Mouse (Mus musculus) Patski (cell line): ENCODE results near the gene Zbp1. TPM values are rescaled to one million over a fixed set of nuclear protein-coding genes. Genes with fewer than 3 reads are reported as not detected.

Source experiments
- ATAC-seq: fragments of 100-300 bp; one replicate; pipeline ENCODE4 v1.8.0; 2021
- CTCF ChIA-PET: fragments of 350-600 bp; sonication (Branson Sonifier 250); formaldehyde crosslinking; loops from one replicate; lab custom pipeline; 2022; ENCODE audit warnings: inconsistent platforms; lab: Charles Lee
- POLR2A ChIA-PET: fragments of 350-600 bp; sonication (Branson Sonifier 250); formaldehyde crosslinking; loops from one replicate; lab custom pipeline; 2022; ENCODE audit warnings: antibody characterized with exemption, inconsistent platforms; lab: Charles Lee
- DNase-seq: peaks from one replicate; pipeline ENCODE4 v3.0.0-alpha.2; 2011; ENCODE audit warnings: low read depth, low spot score
- H3K27me3 ChIP-seq: fragments of 371-371 bp; one replicate; pipeline ENCODE4 v1.5.1; 2021
- CTCF ChIP-seq: fragments of 100-300 bp; IDR thresholded peaks from one replicate; pipeline ENCODE4 v1.5.1; 2021
- in situ Hi-C: fragments of 300-500 bp; cut with MboI; formaldehyde crosslinking; loops from 3 replicates; pipeline ENCODE4 v1.11.1; 2018; ENCODE audit warnings: low pct_unique_long_range_greater_than_20kb, mixed read lengths
- polyA plus RNA-seq: library from polyadenylated mRNA; unstranded; gene quantifications from one replicate; pipeline ENCODE4 v1.2.3, GENCODE M21; 2021

Gene Zbp1
- polyA plus RNA-seq, 1 experiment from 2014 or later: 0.05 TPM

DNA sequence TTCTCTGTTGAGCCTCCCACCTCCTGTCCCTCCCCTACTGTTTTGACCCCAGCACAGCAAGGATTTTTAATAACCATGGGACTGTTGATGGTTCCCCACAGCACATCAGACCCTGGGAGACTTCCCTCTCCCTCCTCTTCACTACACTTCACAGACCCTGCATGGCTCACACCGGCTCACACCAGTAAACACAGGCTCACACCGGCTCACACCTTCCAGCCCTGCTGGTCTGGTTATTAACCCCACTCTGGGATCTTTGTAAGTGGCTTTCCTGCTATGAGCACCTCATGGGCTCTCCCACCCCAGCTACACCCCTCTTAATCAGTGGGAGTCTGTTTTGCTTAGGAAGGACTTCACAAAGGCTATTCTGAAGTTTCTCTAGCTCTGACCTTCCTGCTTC is 29.2 kb upstream of the Zbp1 start:
- POLR2A ChIA-PET: no interaction called here

DNA sequence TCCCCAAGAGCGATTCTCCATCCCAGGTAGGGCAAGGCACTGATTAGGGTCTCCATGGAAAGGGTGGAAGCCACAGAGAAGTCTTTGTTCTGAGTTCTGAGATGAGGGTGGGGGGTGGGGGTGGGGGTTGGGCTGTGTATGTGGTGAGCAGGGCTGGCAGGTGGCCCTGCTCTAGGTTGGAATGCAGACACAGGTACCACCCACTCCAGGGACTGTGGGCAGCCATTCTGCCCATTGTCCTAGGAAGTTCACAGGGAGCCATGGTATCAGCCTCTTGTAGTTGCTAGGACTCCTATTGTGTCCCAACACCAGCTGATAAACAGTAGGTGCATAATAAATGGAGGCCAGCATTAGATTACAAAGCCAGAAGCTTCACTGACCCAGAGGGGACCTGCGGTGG is 28.5 kb upstream of the Zbp1 start:
- ATAC-seq (no peak), DNase-seq (no peak)
- in situ Hi-C loops: no loop called here
- TF ChIP-seq CTCF: no peak
- ChIA-PET POLR2A (no interaction called here), CTCF (interaction anchor here (0.8 kb wide), 1 partner anchor 18 kb away, joined by 4 read pairs; no protein-coding TSS in a partner anchor)
- H3K27me3 ChIP-seq: no peaks in the 10 kb centered on the region

More for the DNA sequence above, 29.2 kb upstream of the Zbp1 start:
- ATAC-seq (no peak), DNase-seq (no peak)
- in situ Hi-C loops: no loop called here
- TF ChIP-seq CTCF: no peak
- H3K27me3 ChIP-seq: no peaks in the 10 kb centered on the region
- CTCF ChIA-PET: no interaction called here

DNA sequence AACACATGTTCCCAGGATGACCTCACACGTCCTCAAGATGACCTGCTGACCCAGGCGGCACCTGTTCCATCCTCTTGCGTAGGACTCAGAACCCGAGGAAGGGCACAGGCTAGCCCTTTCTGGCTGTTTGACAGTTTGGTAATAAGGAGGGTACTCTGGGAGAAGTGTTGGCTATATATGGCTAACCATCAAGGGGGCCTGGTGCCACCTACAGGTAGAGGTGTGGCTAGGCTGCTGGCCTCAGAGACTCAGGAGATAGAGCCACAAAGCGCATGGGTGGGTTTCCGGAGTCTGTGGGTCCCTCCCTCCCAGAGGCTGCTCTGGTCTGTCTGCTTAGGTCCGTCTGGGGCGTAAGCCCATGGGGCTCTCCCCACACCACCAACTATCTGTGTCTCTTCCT is 28.0 kb upstream of the Zbp1 start:
- H3K27me3 ChIP-seq: no peaks in the 10 kb centered on the region
- DNase-seq: no peak
- in situ Hi-C loops: no loop called here
- ATAC-seq: no peak
- CTCF ChIA-PET: interaction anchor here (0.8 kb wide), 1 partner anchor 17 kb away, joined by 4 read pairs; no protein-coding TSS in a partner anchor
- TF ChIP-seq CTCF: no peak
- POLR2A ChIA-PET: no interaction called here

DNA sequence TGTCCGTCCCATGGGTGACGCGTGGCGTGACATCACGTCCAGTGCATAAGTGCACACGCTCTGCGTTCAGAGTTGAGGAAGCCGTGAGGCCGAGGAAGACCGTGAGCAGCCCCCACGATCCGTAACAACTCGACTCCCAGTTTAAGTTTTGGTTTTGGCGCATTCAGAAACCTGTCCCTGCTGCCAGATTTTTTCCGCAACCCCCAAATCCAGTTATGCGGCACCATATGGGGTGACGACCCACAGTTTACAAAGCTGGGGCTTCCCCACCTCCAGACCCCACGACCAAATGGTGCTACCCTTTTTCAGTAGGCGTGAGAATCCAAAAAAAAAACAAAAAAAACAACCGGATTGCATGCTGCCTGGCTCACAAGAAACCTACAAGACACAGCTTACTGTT is 26.5 kb upstream of the Zbp1 start:
- in situ Hi-C loops: no loop called here
- ATAC-seq: no peak
- POLR2A ChIA-PET: interaction anchor here (0.7 kb wide), 1 partner anchor 160 kb away, joined by 3 read pairs; no protein-coding TSS in a partner anchor
- CTCF ChIA-PET: no interaction called here
- no peak for TF ChIP-seq CTCF
- H3K27me3 ChIP-seq: no peaks in the 10 kb centered on the region
- DNase-seq: no peak

DNA sequence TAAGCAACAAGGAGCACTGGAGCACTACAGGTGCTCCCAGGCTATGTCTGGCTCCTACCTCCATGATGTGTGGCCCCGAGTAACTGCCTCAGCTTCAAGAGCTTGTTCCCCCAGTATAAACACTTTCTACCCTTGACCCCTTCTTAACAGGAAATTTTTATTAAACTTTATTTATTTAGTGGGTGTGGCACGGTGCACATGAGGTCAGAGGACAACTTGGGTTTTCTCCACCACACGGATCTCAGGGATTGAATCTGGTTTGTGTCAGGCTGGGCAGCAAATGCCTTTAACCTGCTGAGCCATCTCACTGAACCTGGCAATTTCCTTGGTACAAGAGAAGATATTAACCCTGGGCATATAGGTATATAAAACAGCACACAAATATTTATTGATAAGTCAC is 25.4 kb upstream of the Zbp1 start:
- POLR2A ChIA-PET: no interaction called here
- CTCF ChIA-PET: no interaction called here
- no peak for TF ChIP-seq CTCF
- ATAC-seq: no peak
- in situ Hi-C loops: no loop called here
- no peak for DNase-seq
- H3K27me3 ChIP-seq: no peaks in the 10 kb centered on the region

DNA sequence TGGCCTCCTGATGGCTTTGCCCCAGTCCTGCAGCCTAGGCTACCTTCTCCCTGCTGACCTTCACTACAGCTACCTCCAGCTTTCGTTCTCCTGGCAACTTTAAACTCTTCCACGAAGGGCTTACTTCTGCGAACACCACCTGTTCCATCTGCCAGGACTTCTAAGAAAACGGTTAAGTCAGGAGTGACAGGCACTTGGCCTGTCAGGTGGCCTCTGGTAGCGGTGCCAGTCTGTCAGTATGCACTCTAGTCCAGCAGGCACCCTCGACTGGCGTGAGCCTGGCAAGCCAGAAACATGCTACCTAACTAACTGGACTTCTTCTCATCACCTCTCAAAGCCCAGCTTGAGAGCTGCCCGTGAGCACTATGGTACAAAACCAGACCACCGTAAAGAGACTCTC is 24.9 kb upstream of the Zbp1 start:
- no peak for DNase-seq
- ChIA-PET CTCF (no interaction called here), POLR2A (no interaction called here)
- no peak for ATAC-seq
- in situ Hi-C loops: no loop called here
- TF ChIP-seq CTCF: no peak
- no peaks in the 10 kb centered on the region for H3K27me3 ChIP-seq

DNA sequence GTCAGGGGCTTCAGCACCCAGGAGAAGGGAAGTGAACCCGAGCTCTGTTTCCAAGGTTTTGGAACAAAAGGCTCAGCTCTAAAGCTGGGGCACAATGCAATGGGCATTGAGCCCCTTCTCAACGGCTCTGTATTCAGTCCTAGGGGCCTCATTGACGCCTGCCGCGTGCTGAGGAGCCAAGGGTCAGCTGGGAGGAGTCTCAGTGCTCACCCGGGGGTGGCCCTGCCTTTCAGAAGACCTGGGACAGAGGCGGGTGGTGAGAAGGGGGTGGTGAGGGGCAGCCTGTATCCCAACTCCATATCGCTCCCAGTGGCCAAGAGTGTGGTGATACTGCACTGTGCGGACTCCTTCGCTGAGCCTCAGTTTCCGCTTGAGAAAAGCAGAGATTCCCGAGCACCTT is 24.2 kb upstream of the Zbp1 start:
- no peaks in the 10 kb centered on the region for H3K27me3 ChIP-seq
- TF ChIP-seq CTCF: no peak
- in situ Hi-C loops: no loop called here
- ATAC-seq (no peak), DNase-seq (no peak)
- CTCF ChIA-PET: interaction anchor here (0.7 to 0.8 kb wide), 2 partner anchors 9 to 24 kb away, joined by 3 read pairs; partner anchors contain the start of gene Zbp1
- POLR2A ChIA-PET: interaction anchor here (0.5 kb wide), 1 partner anchor 16 kb away, joined by 3 read pairs; no protein-coding TSS in a partner anchor

DNA sequence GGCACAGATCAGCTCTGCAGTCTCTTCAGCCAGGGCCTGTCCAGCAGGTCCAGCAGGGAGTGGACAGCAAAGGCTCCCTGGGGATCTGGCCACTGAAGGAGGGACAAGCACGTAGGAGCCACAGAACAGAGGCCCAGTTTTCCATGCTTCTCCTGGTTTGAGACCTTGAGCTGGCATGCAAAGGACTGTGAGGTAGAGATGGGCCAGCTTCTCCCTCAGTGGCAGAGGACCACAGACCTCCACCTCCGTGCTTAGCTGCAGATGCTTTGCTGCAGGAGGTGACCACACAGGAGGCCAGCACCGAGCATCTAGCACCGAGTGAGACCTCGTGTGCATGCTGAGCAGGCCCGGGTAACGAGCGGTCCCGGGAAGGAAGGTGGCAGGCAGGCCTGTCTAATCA is 22.0 kb upstream of the Zbp1 start:
- ATAC-seq (no peak), DNase-seq (no peak)
- TF ChIP-seq CTCF: no peak
- ChIA-PET POLR2A (no interaction called here), CTCF (no interaction called here)
- in situ Hi-C loops: no loop called here
- no peaks in the 10 kb centered on the region for H3K27me3 ChIP-seq

DNA sequence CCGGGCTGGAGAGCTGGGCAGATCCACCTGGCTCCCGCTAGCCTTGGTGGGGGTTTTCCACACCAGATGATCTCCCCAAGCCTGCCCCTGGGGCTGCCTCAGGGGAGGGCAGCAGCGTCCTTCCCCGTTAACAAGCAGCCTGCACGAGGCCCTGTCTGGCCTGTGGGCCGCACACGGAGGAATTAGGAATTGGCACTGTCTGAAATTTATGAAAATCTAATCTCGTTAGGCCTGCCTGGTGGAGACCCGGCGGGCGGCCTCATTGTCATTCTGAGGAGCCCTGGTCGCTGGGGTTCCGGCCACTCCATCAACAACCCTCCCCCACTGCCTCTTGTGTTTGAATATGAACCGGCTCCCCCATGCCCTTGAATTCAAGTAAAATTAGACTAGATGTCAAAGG is 19.8 kb upstream of the Zbp1 start:
- CTCF ChIA-PET: interaction anchor here (1.0 kb wide), 1 partner anchor 10 kb away, joined by 3 read pairs; no protein-coding TSS in a partner anchor
- in situ Hi-C loops: no loop called here

DNA sequence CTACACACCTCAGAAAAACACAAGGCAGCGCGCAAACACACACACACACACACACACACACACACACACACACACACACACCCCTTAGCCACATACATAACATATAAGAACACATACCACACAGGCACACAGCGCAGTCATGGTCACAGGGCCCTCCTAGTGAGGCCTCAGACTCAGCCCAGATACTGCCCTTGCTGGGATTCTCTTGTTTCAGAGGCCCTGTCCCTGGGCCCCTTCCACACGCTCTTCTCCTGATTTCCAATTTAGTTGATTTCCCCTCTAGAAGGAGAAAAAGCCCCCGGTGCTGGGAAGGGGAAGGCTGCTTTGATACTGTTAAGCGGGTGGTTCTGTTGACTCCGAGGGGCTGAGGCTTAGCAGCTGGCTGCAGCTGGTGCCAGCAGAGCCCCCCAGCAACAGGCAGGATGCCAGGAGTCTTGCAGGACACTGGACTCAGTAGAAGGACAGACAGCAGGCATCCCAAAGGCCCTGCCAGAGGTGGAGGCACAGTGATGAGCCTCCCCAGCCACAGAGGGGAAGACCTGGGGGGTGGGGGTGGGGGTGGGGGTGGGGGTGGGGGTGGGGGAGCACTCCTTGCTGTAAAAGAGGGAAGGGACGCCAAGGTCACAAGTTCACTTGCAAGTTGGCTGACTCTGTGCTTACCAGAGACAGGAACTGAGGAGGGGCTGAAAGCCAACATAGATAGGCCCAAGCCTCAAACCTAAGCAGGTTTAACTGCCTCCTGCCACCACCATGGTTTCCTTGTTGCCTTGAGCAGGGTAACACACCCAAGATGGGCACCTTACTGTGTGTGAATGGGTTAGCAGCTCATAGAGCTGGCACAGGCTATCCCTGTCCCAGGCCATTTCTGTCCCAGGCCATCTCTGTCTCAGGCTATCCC is 17.0 kb upstream of the Zbp1 start:
- ATAC-seq: no peak
- ChIA-PET POLR2A (no interaction called here), CTCF (no interaction called here)
- no peak for TF ChIP-seq CTCF
- in situ Hi-C loops: no loop called here
- H3K27me3 ChIP-seq: no peaks in the 10 kb centered on the region
- DNase-seq: no peak

More for the DNA sequence above, 19.8 kb upstream of the Zbp1 start:
- no peak for TF ChIP-seq CTCF
- POLR2A ChIA-PET: interaction anchor here (0.6 kb wide), 1 partner anchor 12 kb away, joined by 3 read pairs; no protein-coding TSS in a partner anchor
- ATAC-seq: no peak
- H3K27me3 ChIP-seq: no peaks in the 10 kb centered on the region
- no peak for DNase-seq

DNA sequence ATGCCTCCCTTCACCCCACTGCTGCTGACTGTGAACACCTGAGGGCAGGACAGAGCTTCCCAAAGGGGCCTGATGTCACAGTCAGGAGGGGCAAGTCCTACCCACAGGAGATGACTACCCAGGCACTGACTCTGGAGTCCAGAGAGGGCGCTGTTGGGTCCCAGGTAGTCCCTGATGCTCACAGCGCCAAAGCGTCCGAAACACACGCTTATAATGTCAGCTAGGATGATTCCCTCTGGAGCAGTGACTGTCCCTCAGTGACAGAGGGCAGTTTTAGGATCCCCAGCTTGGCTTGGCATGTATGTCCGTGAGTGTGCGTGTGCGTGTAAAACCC is 14.0 kb upstream of the Zbp1 start:
- ChIA-PET POLR2A (no interaction called here), CTCF (interaction anchor here (0.8 to 1.2 kb wide), 2 partner anchors 25 to 173 kb away, joined by 3 to 5 read pairs; no protein-coding TSS in a partner anchor)
- H3K27me3 ChIP-seq: no peaks in the 10 kb centered on the region
- no peak for TF ChIP-seq CTCF
- no peak for ATAC-seq
- no peak for DNase-seq
- in situ Hi-C loops: no loop called here
